Mouse (Mus musculus): ENCODE data around the gene Prkg2. TPM values are rescaled to one million over a fixed set of nuclear protein-coding genes. Genes with fewer than 3 reads are reported as not detected.

Prkg2 gene
- polyA plus RNA-seq, 2 experiments: 0.01 TPM; not detected in 1

- H3K9me3 ChIP-seq (ENCODE audit: control insufficient read depth, low read length): no peaks in the 10 kb centered on the region
- H3K4me3 ChIP-seq (ENCODE audit: insufficient read depth in 1 of 2, low read depth in 2 of 2, low read length in 2 of 2): no peak overlapping the region
- no peaks in the 10 kb centered on the region for H3K27me3 ChIP-seq (ENCODE audit: control insufficient read depth, insufficient read depth, low read length)
- H3K36me3 ChIP-seq (replicated peaks; ENCODE audit: control insufficient read depth, insufficient read depth, low read depth): no peaks in the 10 kb centered on the region
- no peak overlapping the region for H3K27ac ChIP-seq
- no peak overlapping the region for H3K9ac ChIP-seq (replicated peaks)
- no peak overlapping the region for H3K4me2 ChIP-seq (ENCODE audit: low read depth)
- H3K4me1 ChIP-seq (replicated peaks; ENCODE audit: control insufficient read depth in 2 of 2, insufficient read depth in 2 of 2, low read length in 1 of 2): no peaks in the 10 kb centered on the region
- no peak for ATAC-seq (ENCODE audit: insufficient read depth)
- 58% methylated on average over 4 of the region's 4 CpGs for WGBS (ENCODE audit: insufficient replicate concordance)
- no peak for DNase-seq (ENCODE audit: low read depth in 3 of 3, low spot score in 3 of 3)
- TF ChIP-seq CTCF (IDR thresholded peaks at IDR 0.05; ENCODE audit: low read depth) (no peak), EP300 (IDR thresholded peaks at IDR 0.05; ENCODE audit: low read depth) (no peak)
Observed at GRCm38 (mm10) chr5:98965139-98965538, 72.0 kb downstream of the Prkg2 start.

GRCm38 (mm10) chr5:98964367-98964766 is 72.8 kb downstream of the Prkg2 start:
- Histone ChIP-seq H3K27me3 (ENCODE audit: control insufficient read depth, insufficient read depth, low read length) (no peaks in the 10 kb centered on the region), H3K27ac (no peak overlapping the region), H3K9me3 (ENCODE audit: control insufficient read depth, low read length) (no peaks in the 10 kb centered on the region), H3K9ac (replicated peaks) (no peak overlapping the region), H3K4me3 (ENCODE audit: insufficient read depth in 1 of 2, low read depth in 2 of 2, low read length in 2 of 2) (no peak overlapping the region), H3K4me1 (replicated peaks; ENCODE audit: control insufficient read depth in 2 of 2, insufficient read depth in 2 of 2, low read length in 1 of 2) (no peaks in the 10 kb centered on the region), H3K4me2 (ENCODE audit: low read depth) (no peak overlapping the region), H3K36me3 (replicated peaks; ENCODE audit: control insufficient read depth, insufficient read depth, low read depth) (no peaks in the 10 kb centered on the region)
- ATAC-seq (ENCODE audit: insufficient read depth): no peak
- 37% methylated on average over 6 of the region's 6 CpGs for WGBS (ENCODE audit: insufficient replicate concordance)
- TF ChIP-seq CTCF (IDR thresholded peaks at IDR 0.05; ENCODE audit: low read depth) (no peak), EP300 (IDR thresholded peaks at IDR 0.05; ENCODE audit: low read depth) (no peak)
- DNase-seq (ENCODE audit: low read depth in 3 of 3, low spot score in 3 of 3): no peak

GRCm38 (mm10) chr5:98962472-98962871 is 74.7 kb downstream of the Prkg2 start:
- DNase-seq (ENCODE audit: low read depth in 3 of 3, low spot score in 3 of 3): no peak
- TF ChIP-seq CTCF (IDR thresholded peaks at IDR 0.05; ENCODE audit: low read depth): no peak

GRCm38 (mm10) chr5:98955576-98955975 is 81.6 kb downstream of the Prkg2 start:
- no peaks in the 10 kb centered on the region for H3K36me3 ChIP-seq (replicated peaks; ENCODE audit: control insufficient read depth, insufficient read depth, low read depth)
- no peaks in the 10 kb centered on the region for H3K4me1 ChIP-seq (replicated peaks; ENCODE audit: control insufficient read depth in 2 of 2, insufficient read depth in 2 of 2, low read length in 1 of 2)
- no peak overlapping the region for H3K27ac ChIP-seq
- ATAC-seq (ENCODE audit: insufficient read depth) (no peak), DNase-seq (ENCODE audit: low read depth in 3 of 3, low spot score in 3 of 3) (no peak)
- no peak overlapping the region for H3K9ac ChIP-seq (replicated peaks)
- 57% methylated on average over 3 of the region's 3 CpGs for WGBS (ENCODE audit: insufficient replicate concordance)
- TF ChIP-seq CTCF (IDR thresholded peaks at IDR 0.05; ENCODE audit: low read depth): no peak
- TF ChIP-seq EP300 (IDR thresholded peaks at IDR 0.05; ENCODE audit: low read depth): no peak
- no peaks in the 10 kb centered on the region for H3K9me3 ChIP-seq (ENCODE audit: control insufficient read depth, low read length)
- no peak overlapping the region for H3K4me2 ChIP-seq (ENCODE audit: low read depth)
- no peak overlapping the region for H3K4me3 ChIP-seq (ENCODE audit: insufficient read depth in 1 of 2, low read depth in 2 of 2, low read length in 2 of 2)
- no peaks in the 10 kb centered on the region for H3K27me3 ChIP-seq (ENCODE audit: control insufficient read depth, insufficient read depth, low read length)

More at GRCm38 (mm10) chr5:98962472-98962871, 74.7 kb downstream of the Prkg2 start:
- Histone ChIP-seq H3K27ac (no peak overlapping the region), H3K4me1 (replicated peaks; ENCODE audit: control insufficient read depth in 2 of 2, insufficient read depth in 2 of 2, low read length in 1 of 2) (no peaks in the 10 kb centered on the region), H3K4me2 (ENCODE audit: low read depth) (no peak overlapping the region), H3K9me3 (ENCODE audit: control insufficient read depth, low read length) (no peaks in the 10 kb centered on the region), H3K9ac (replicated peaks) (no peak overlapping the region), H3K27me3 (ENCODE audit: control insufficient read depth, insufficient read depth, low read length) (no peaks in the 10 kb centered on the region), H3K4me3 (ENCODE audit: insufficient read depth in 1 of 2, low read depth in 2 of 2, low read length in 2 of 2) (no peak overlapping the region), H3K36me3 (replicated peaks; ENCODE audit: control insufficient read depth, insufficient read depth, low read depth) (no peaks in the 10 kb centered on the region)
- ATAC-seq (ENCODE audit: insufficient read depth): no peak
- WGBS (ENCODE audit: insufficient replicate concordance): 47% methylated on average over 2 of the region's 2 CpGs

GRCm38 (mm10) chr5:98953386-98953785 is 83.8 kb downstream of the Prkg2 start:
- no peak overlapping the region for H3K27ac ChIP-seq
- no peak overlapping the region for H3K4me2 ChIP-seq (ENCODE audit: low read depth)
- no peak overlapping the region for H3K4me3 ChIP-seq (ENCODE audit: insufficient read depth in 1 of 2, low read depth in 2 of 2, low read length in 2 of 2)
- no peak overlapping the region for H3K9ac ChIP-seq (replicated peaks)
- H3K27me3 ChIP-seq (ENCODE audit: control insufficient read depth, insufficient read depth, low read length): no peaks in the 10 kb centered on the region
- TF ChIP-seq EP300 (IDR thresholded peaks at IDR 0.05; ENCODE audit: low read depth) (no peak), CTCF (IDR thresholded peaks at IDR 0.05; ENCODE audit: low read depth) (no peak)
- H3K36me3 ChIP-seq (replicated peaks; ENCODE audit: control insufficient read depth, insufficient read depth, low read depth): no peaks in the 10 kb centered on the region
- 25% methylated on average over 1 of the region's 1 CpGs for WGBS (ENCODE audit: insufficient replicate concordance)
- DNase-seq (ENCODE audit: low read depth in 3 of 3, low spot score in 3 of 3) (no peak), ATAC-seq (ENCODE audit: insufficient read depth) (no peak)
- H3K4me1 ChIP-seq (replicated peaks; ENCODE audit: control insufficient read depth in 2 of 2, insufficient read depth in 2 of 2, low read length in 1 of 2): no peaks in the 10 kb centered on the region
- H3K9me3 ChIP-seq (ENCODE audit: control insufficient read depth, low read length): no peaks in the 10 kb centered on the region

Measured in liver, embryonic 14.5 days (tissue).